Mouse (Mus musculus): Measurements from ENCODE around the gene Rtp2.
"Not testable (repeated sequence)": the region's sequence is repeated elsewhere in the genome, so short reads cannot be mapped to it uniquely, and the experiment has no call there.

The Rtp2 gene

DNA sequence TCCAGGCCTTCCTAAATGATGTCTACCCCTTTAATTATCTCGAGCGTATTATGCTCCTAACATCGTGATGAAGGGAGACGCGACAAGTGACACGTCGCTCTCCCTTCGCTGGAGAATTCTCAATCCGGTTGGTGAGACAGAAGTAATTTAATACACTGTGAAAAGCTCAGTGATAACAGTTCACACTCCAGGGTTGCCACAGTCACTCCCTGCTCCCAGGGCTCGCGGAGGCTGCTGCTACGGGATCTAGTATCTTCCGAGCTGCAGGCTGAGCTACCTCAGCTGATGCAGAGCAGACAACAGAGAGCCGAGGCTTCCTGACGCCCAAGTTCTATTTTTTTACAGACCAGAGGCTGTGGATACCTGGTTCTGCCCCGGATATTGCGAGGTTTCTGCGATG lies 919 bp downstream of the Rtp2 start:
- H3K27me3 ChIP-seq (ENCODE audit: insufficient read depth, low read length) = 0 out of 2 replicates have a peak, but pooled peaks cover 4% of the 10 kb centered on the region
- H3K36me3 ChIP-seq (ENCODE audit: insufficient read depth, low read length) = no peaks in the 10 kb centered on the region
- no peak overlapping the region for H3K4me3 ChIP-seq (replicated peaks; ENCODE audit: low read length)
- peaks cover 19% of the 10 kb centered on the region for H3K4me1 ChIP-seq (replicated peaks; ENCODE audit: low read depth, low read length)
- peaks cover 26% of the 10 kb centered on the region for H3K9me3 ChIP-seq (ENCODE audit: low read length)
- TF ChIP-seq CTCF (conservative IDR thresholded peaks at IDR 0.05; ENCODE audit: low read length) = no peak
- TF ChIP-seq POU5F1 (IDR thresholded peaks at IDR 0.05; ENCODE audit: borderline replicate concordance, low read length) = no peak
- no peak for TF ChIP-seq NANOG (IDR thresholded peaks at IDR 0.05; ENCODE audit: borderline replicate concordance, low read length)

GRCm38 (mm10) chr16:23930426-23931073 lies 1.6 kb downstream of the Rtp2 start:
- H3K4me1 ChIP-seq (replicated peaks; ENCODE audit: low read depth, low read length) = peaks cover 19% of the 10 kb centered on the region
- H3K4me3 ChIP-seq (replicated peaks; ENCODE audit: low read length) = no peak overlapping the region
- H3K9me3 ChIP-seq (ENCODE audit: low read length) = peaks cover 32% of the 10 kb centered on the region
- H3K27me3 ChIP-seq (ENCODE audit: insufficient read depth, low read length) = 0 out of 2 replicates have a peak, but pooled peaks cover 4% of the 10 kb centered on the region
- no peaks in the 10 kb centered on the region for H3K36me3 ChIP-seq (ENCODE audit: insufficient read depth, low read length)
- no peak for TF ChIP-seq POU5F1 (IDR thresholded peaks at IDR 0.05; ENCODE audit: borderline replicate concordance, low read length)

DNA sequence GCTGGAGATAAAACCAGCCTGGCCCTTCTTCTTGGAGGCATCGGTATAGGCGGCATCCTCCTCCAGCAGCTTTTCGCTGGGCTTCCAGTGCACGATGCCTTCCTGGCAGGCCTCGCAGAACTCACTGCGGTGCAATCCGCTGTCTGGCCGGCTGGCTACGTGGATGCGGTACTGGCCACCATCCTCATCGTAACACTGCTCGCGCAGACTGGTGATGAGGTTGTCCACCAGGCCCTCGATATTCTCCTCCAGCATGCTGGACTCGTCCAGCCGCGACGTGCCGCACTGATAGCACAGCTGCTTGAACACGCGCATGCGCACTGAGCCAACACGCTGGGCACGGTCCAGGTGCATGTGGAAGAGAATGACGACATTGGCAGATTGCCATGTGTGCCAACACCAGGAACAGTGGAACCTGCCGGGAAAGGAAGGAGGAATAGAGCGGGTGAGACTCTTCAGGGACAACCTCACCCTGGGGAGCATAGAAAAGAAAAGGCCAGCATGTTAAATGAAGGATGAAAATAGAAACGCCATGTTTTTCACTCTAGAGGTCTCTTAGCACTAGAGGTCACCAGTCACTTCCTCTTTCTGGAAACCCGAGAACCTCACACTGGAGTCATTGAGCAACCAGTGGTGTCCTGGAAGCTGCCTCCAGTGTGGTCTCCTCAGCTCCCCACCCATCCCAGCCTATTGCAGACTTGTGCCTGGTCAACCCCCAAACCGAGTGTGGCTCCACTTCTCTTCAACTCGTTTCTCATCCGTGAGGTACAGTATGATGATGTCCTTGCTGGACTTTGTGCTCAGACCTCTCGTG lies 4.7 kb downstream of the Rtp2 start:
- H3K36me3 ChIP-seq (ENCODE audit: insufficient read depth, low read length) = no peaks in the 10 kb centered on the region
- H3K9me3 ChIP-seq (ENCODE audit: low read length) = peaks cover 57% of the 10 kb centered on the region
- TF ChIP-seq CTCF (conservative IDR thresholded peaks at IDR 0.05; ENCODE audit: low read length) (no peak), POU5F1 (IDR thresholded peaks at IDR 0.05; ENCODE audit: borderline replicate concordance, low read length) (no peak), NANOG (IDR thresholded peaks at IDR 0.05; ENCODE audit: borderline replicate concordance, low read length) (no peak)
- peaks cover 30% of the 10 kb centered on the region for H3K4me1 ChIP-seq (replicated peaks; ENCODE audit: low read depth, low read length)
- H3K4me3 ChIP-seq (replicated peaks; ENCODE audit: low read length) = peak overlapping the region; percentile 7; the same call in 1 of the 2 replicates
- 0 out of 2 replicates have a peak, but pooled peaks cover 4% of the 10 kb centered on the region for H3K27me3 ChIP-seq (ENCODE audit: insufficient read depth, low read length)

- peaks cover 27% of the 10 kb centered on the region for H3K4me1 ChIP-seq (replicated peaks; ENCODE audit: low read depth, low read length)
- no peak overlapping the region for H3K4me3 ChIP-seq (replicated peaks; ENCODE audit: low read length)
- H3K27me3 ChIP-seq (ENCODE audit: insufficient read depth, low read length) = no peaks in the 10 kb centered on the region
- peaks cover 88% of the 10 kb centered on the region for H3K9me3 ChIP-seq (ENCODE audit: low read length)
- TF ChIP-seq POU5F1 (IDR thresholded peaks at IDR 0.05; ENCODE audit: borderline replicate concordance, low read length) = no peak
- peak; percentile 16; the same call in 1 of the 2 replicates for TF ChIP-seq NANOG (IDR thresholded peaks at IDR 0.05; ENCODE audit: borderline replicate concordance, low read length)
- TF ChIP-seq CTCF (conservative IDR thresholded peaks at IDR 0.05; ENCODE audit: low read length) = no peak
- H3K36me3 ChIP-seq (ENCODE audit: insufficient read depth, low read length) = no peaks in the 10 kb centered on the region; the same call in 1 of the 2 replicates
Measured at GRCm38 (mm10) chr16:23922906-23923305, 9.3 kb downstream of the Rtp2 start.

DNA sequence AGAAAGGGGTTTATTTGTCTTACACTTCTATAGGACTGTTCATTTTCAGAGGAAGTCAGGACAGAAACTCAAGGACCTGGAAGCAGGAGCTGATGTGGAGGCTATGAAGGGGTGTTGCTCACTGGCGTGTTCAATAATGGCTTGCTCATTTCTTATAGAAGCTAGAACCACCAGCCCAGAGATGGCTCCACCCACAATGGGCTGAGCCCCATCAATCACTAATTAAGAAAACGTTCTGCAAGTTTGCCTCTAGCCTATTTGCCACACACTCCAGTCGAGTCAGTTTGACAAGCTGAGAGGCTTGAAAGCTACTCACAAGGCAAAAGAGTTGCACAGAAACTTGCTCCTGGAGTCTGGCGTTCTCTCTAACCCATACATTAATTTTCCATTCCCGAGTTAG lies 10.5 kb downstream of the Rtp2 start:
- Histone ChIP-seq H3K4me3 (replicated peaks; ENCODE audit: low read length) (no peak overlapping the region), H3K4me1 (replicated peaks; ENCODE audit: low read depth, low read length) (peaks cover 19% of the 10 kb centered on the region), H3K27me3 (ENCODE audit: insufficient read depth, low read length) (no peaks in the 10 kb centered on the region), H3K36me3 (ENCODE audit: insufficient read depth, low read length) (no peaks in the 10 kb centered on the region; the same call in 1 of the 2 replicates), H3K9me3 (ENCODE audit: low read length) (peaks cover 86% of the 10 kb centered on the region)
- TF ChIP-seq NANOG (IDR thresholded peaks at IDR 0.05; ENCODE audit: borderline replicate concordance, low read length) (no peak), POU5F1 (IDR thresholded peaks at IDR 0.05; ENCODE audit: borderline replicate concordance, low read length) (no peak), CTCF (conservative IDR thresholded peaks at IDR 0.05; ENCODE audit: low read length) (no peak)

- H3K27me3 ChIP-seq (ENCODE audit: insufficient read depth, low read length) = no peaks in the 10 kb centered on the region
- no peak overlapping the region for H3K4me3 ChIP-seq (replicated peaks; ENCODE audit: low read length)
- TF ChIP-seq CTCF (conservative IDR thresholded peaks at IDR 0.05; ENCODE audit: low read length) = no peak
- no peak for TF ChIP-seq NANOG (IDR thresholded peaks at IDR 0.05; ENCODE audit: borderline replicate concordance, low read length)
- no peak for TF ChIP-seq POU5F1 (IDR thresholded peaks at IDR 0.05; ENCODE audit: borderline replicate concordance, low read length)
- peaks cover 17% of the 10 kb centered on the region for H3K4me1 ChIP-seq (replicated peaks; ENCODE audit: low read depth, low read length)
- peaks cover 68% of the 10 kb centered on the region for H3K9me3 ChIP-seq (ENCODE audit: low read length)
- H3K36me3 ChIP-seq (ENCODE audit: insufficient read depth, low read length) = no peaks in the 10 kb centered on the region; the same call in 1 of the 2 replicates
Measured at GRCm38 (mm10) chr16:23919418-23919817, 12.8 kb downstream of the Rtp2 start.

DNA sequence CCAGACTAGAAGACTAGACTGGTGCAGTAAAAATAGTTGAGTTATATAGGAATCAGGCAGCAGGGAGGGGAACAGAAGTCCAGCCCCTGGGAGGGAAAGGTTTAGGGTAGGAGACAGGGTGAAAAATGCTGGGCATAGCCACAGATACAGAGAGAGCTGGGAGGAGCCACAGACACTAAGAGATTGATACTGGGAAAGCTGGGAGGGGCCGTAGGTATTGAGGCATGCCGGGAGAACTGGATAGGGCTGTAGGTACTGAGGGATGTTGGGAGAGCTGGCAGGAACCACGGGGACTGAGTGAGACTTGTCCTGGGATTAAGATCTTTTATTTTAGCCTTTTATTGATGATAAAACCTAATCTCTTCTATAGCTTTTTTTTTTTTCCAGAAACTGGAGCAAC lies 18.8 kb downstream of the Rtp2 start:
- TF ChIP-seq CTCF (conservative IDR thresholded peaks at IDR 0.05; ENCODE audit: low read length) (no peak), NANOG (IDR thresholded peaks at IDR 0.05; ENCODE audit: borderline replicate concordance, low read length) (no peak), POU5F1 (IDR thresholded peaks at IDR 0.05; ENCODE audit: borderline replicate concordance, low read length) (no peak)
- peaks cover 3% of the 10 kb centered on the region; the same call in 1 of the 2 replicates for H3K36me3 ChIP-seq (ENCODE audit: insufficient read depth, low read length)
- peaks cover 13% of the 10 kb centered on the region for H3K4me1 ChIP-seq (replicated peaks; ENCODE audit: low read depth, low read length)
- H3K27me3 ChIP-seq (ENCODE audit: insufficient read depth, low read length) = no peaks in the 10 kb centered on the region
- H3K9me3 ChIP-seq (ENCODE audit: low read length) = peaks cover 26% of the 10 kb centered on the region
- no peak overlapping the region for H3K4me3 ChIP-seq (replicated peaks; ENCODE audit: low read length)

- peaks cover 16% of the 10 kb centered on the region for H3K4me1 ChIP-seq (replicated peaks; ENCODE audit: low read depth, low read length)
- no peak overlapping the region for H3K4me3 ChIP-seq (replicated peaks; ENCODE audit: low read length)
- H3K9me3 ChIP-seq (ENCODE audit: low read length) = peaks cover 23% of the 10 kb centered on the region
- TF ChIP-seq NANOG (IDR thresholded peaks at IDR 0.05; ENCODE audit: borderline replicate concordance, low read length) (no peak), CTCF (conservative IDR thresholded peaks at IDR 0.05; ENCODE audit: low read length) (no peak), POU5F1 (IDR thresholded peaks at IDR 0.05; ENCODE audit: borderline replicate concordance, low read length) (no peak)
- no peaks in the 10 kb centered on the region for H3K27me3 ChIP-seq (ENCODE audit: insufficient read depth, low read length)
- peaks cover 3% of the 10 kb centered on the region; the same call in 1 of the 2 replicates for H3K36me3 ChIP-seq (ENCODE audit: insufficient read depth, low read length)
Measured at GRCm38 (mm10) chr16:23912741-23913140, 19.5 kb downstream of the Rtp2 start.

DNA sequence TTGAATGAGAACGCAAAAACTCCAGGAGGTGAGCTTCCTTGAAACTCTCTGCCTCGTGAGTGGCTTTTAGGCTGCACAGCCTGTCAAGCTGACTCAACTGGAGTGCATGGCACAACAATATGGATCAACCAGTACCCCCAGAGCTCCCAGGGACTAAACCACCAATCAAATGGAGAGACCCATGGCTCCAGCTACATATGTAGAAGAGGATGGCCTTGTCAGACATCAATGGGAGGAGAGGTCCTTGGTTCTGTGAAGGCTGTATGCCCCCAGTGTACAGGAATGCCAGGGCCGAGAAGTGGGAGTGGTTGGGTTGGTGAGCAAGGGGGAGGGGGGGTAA lies 23.2 kb downstream of the Rtp2 start:
- H3K4me3 ChIP-seq (replicated peaks; ENCODE audit: low read length); H3K36me3 ChIP-seq (ENCODE audit: insufficient read depth, low read length); H3K27me3 ChIP-seq (ENCODE audit: insufficient read depth, low read length): not testable (repeated sequence)
- H3K4me1 ChIP-seq (replicated peaks; ENCODE audit: low read depth, low read length) = peaks cover 14% of the 10 kb centered on the region
- H3K9me3 ChIP-seq (ENCODE audit: low read length) = peaks cover 50% of the 10 kb centered on the region

- not testable (repeated sequence) for H3K4me1 ChIP-seq (replicated peaks; ENCODE audit: low read depth, low read length); H3K27me3 ChIP-seq (ENCODE audit: insufficient read depth, low read length); H3K36me3 ChIP-seq (ENCODE audit: insufficient read depth, low read length); H3K4me3 ChIP-seq (replicated peaks; ENCODE audit: low read length)
- H3K9me3 ChIP-seq (ENCODE audit: low read length) = peaks cover 52% of the 10 kb centered on the region
Measured at GRCm38 (mm10) chr16:23908076-23909014, 23.8 kb downstream of the Rtp2 start.

DNA sequence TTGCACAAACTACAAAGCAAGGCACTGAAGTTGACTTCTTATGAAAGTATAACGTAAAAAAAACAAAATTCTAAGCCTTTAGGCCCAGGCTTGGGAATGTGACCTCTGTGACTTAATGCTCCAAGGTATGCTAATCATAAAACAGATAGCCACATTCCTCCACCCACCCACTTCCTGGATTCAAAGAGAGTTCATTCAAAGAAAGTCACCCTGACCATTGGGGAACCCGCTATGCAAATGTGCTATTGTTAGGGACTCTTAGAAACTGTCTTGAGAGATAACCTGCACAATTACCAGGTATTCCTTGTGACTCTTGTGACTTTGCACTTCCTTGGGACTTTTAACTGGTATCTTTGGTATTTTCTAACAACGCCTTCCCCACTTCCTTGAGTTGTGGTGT lies 25.6 kb downstream of the Rtp2 start:
- not testable (repeated sequence) for H3K27me3 ChIP-seq (ENCODE audit: insufficient read depth, low read length); H3K36me3 ChIP-seq (ENCODE audit: insufficient read depth, low read length); H3K4me1 ChIP-seq (replicated peaks; ENCODE audit: low read depth, low read length); H3K4me3 ChIP-seq (replicated peaks; ENCODE audit: low read length)
- H3K9me3 ChIP-seq (ENCODE audit: low read length) = peaks cover 67% of the 10 kb centered on the region

Measured in E14TG2a.4 (cell line).